Mouse (Mus musculus) ES-E14 (cell line): ENCODE measurements around the gene Vmn1r61. TPM values are rescaled to one million over a fixed set of nuclear protein-coding genes. Genes with fewer than 3 reads are reported as not detected.

Source experiments
- DNase-seq: peaks from one replicate; pipeline ENCODE4 v3.0.0-alpha.2; 2013; ENCODE audit warnings: low read depth, low spot score
- H3K27ac ChIP-seq: 2 replicates; pipeline ENCODE4 v1.5.1; 2012; ENCODE audit warnings: low read depth, mild to moderate bottlenecking, low read length, moderate library complexity, mixed read lengths; ENCODE audit not compliant: poor library complexity, insufficient read depth, severe bottlenecking
- H3K36me3 ChIP-seq: 2 replicates; pipeline ENCODE4 v1.6.1; 2012; ENCODE audit warnings: mild to moderate bottlenecking, low read length, moderate library complexity, mixed read lengths; ENCODE audit not compliant: control insufficient read depth, poor library complexity, insufficient read depth, severe bottlenecking
- H3K4me1 ChIP-seq, 2 experiments: fragments of 150-350 bp in 1 of 2; sonication (generic) in 1 of 2; 2 replicates each; pipeline ENCODE4 v1.6.1; 2012; ENCODE audit warnings: low read length in 2 of 2, mild to moderate bottlenecking in 1 of 2, mixed read lengths in 1 of 2; ENCODE audit not compliant: control insufficient read depth in 2 of 2, insufficient read depth in 2 of 2, poor library complexity in 1 of 2
- H3K4me3 ChIP-seq, 2 experiments: fragments of 150-350 bp in 1 of 2; sonication (generic) in 1 of 2; 2 replicates each; pipeline ENCODE4 v1.5.1; 2012; ENCODE audit warnings: low read length in 2 of 2, low read depth in 1 of 2, mild to moderate bottlenecking in 1 of 2, mixed read lengths in 1 of 2; ENCODE audit not compliant: insufficient read depth in 1 of 2, poor library complexity in 1 of 2, severe bottlenecking in 1 of 2
- H3K9ac ChIP-seq: 2 replicates; pipeline ENCODE4 v1.6.1; 2012; ENCODE audit warnings: low read depth, mild to moderate bottlenecking, low read length, mixed read lengths; ENCODE audit not compliant: poor library complexity, insufficient read depth, severe bottlenecking
- H3K9me3 ChIP-seq: fragments of 150-350 bp; sonication (generic); 2 replicates; pipeline ENCODE4 v1.6.1; 2012; ENCODE audit warnings: low read depth, mild to moderate bottlenecking, low read length; ENCODE audit not compliant: control insufficient read depth, insufficient read depth
- CHD2 ChIP-seq: IDR thresholded peaks from 2 replicates; pipeline ENCODE4 v1.6.1; 2014; ENCODE audit warnings: mild to moderate bottlenecking, low read depth, low read length, inconsistent platforms
- HCFC1 ChIP-seq: IDR thresholded peaks from 2 replicates; pipeline ENCODE4 v1.6.1; 2012; ENCODE audit warnings: low read length, inconsistent platforms, borderline replicate concordance; ENCODE audit not compliant: insufficient read depth
- MAFK ChIP-seq: IDR thresholded peaks from 2 replicates; pipeline ENCODE4 v1.6.1; 2014; ENCODE audit warnings: mild to moderate bottlenecking, low read depth, low read length, inconsistent platforms; ENCODE audit not compliant: insufficient read depth
- ZC3H11A ChIP-seq: IDR thresholded peaks from 2 replicates; pipeline ENCODE4 v1.6.1; 2012; ENCODE audit warnings: low read depth, mild to moderate bottlenecking, inconsistent platforms, low read length, borderline replicate concordance
- ZNF384 ChIP-seq: IDR thresholded peaks from 2 replicates; pipeline ENCODE4 v1.6.1; 2012; ENCODE audit warnings: low read depth, low read length, inconsistent platforms
- in situ Hi-C, 2 experiments: fragments of 600-800 bp; cut with MboI; formaldehyde crosslinking; loops; one replicate each; pipeline ENCODE4 v1.15.1; 2025; ENCODE audit warnings: low sequenced_read_pairs in 2 of 2, inconsistent platforms in 1 of 2; ENCODE audit not compliant: unreplicated experiment in 2 of 2
- total RNA-seq: library from RNA; depleted of rRNA; stranded (reverse); fragments of 300-350 nt; gene quantifications from 2 replicates; pipeline ENCODE4 v1.2.3, GENCODE M21; 2012; rRNA removed

The Vmn1r61 gene
- total RNA-seq = not detected in 2 replicates

- TF ChIP-seq MAFK (no peak), HCFC1 (no peak), CHD2 (no peak), ZC3H11A (no peak), ZNF384 (no peak)
- no peak within 1 kb of the TSS for H3K9ac ChIP-seq
- no peaks in the 10 kb centered on the region for H3K36me3 ChIP-seq
- H3K4me3 ChIP-seq = no peak within 1 kb of the TSS
- H3K4me1 ChIP-seq = no peaks in the 10 kb centered on the region
- H3K27ac ChIP-seq = no peak within 1 kb of the TSS
- H3K9me3 ChIP-seq = no peaks in the 10 kb centered on the region; the same call in 1 of the 2 replicates
- no peak for DNase-seq
- in situ Hi-C loops = no loop called here
Measured at GRCm38 (mm10) chr7:5613195-5613594, at the start of gene Vmn1r61. Gene Vmn1r61 (minus strand): TSS chr7:5613295.

Other genes starting within 250 kb of the Vmn1r61 start
- not detected in 2 replicates for gene Vmn1r58, start 199.9 kb downstream of the Vmn1r61 start, total RNA-seq
- gene Vmn1r59, start 156.5 kb downstream of the Vmn1r61 start, total RNA-seq = not detected in 2 replicates
- gene Vmn2r28, start 119.3 kb downstream of the Vmn1r61 start, total RNA-seq = not detected in 2 replicates
- gene Vmn1r60, start 66.0 kb downstream of the Vmn1r61 start, total RNA-seq = not detected in 2 replicates
- gene Vmn1r62, start 60.3 kb upstream of the Vmn1r61 start, total RNA-seq = not detected in 2 replicates
- gene Vmn1r63, start 192.2 kb upstream of the Vmn1r61 start, total RNA-seq = not detected in 2 replicates